Mouse (Mus musculus) spleen, postnatal 36 days (tissue): ENCODE measurements around the gene Brd3.

ENCODE experiments used
- DNase-seq, 2 experiments: peaks; one replicate each; pipeline ENCODE4 v3.0.0; 2022; ENCODE audit warnings: low spot score in 2 of 2, mixed read lengths in 1 of 2

Brd3 gene

DNA sequence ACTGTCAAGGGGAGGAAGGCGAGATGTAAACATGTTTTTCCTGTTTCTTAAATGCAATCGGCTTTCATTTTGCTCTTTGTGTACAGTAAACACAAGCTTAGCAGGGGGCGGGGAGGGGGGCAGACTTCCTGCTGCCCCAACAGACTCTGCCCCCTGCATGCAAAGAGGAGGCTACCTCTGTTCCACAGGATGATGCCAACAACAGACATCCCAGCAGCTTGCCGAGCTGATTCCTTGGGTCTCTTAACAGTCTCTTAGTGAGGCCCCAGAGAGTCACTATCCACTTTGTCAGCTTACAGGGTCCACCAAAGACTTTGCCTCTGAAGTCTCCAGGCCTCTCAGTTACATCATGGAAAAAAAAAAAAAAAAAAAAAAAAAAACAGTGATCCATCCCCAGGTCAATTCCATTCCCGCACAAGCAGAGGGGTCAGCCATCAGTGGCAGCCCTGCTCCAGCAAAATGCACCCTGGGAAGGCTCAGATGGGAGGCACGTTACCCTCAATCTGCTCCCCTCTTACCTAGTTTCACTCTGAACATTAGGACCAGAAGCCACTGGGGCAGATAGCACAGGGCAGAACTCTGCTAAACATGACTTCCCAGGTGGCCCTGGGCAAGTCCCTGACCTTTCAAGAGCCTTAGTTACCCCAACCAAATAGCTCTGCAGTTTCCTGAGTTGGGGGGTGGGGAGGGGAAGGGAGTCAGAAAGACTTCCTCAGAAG is 102.9 kb downstream of the Brd3 start:
- peak; percentile 75 to 76 for DNase-seq

DNA sequence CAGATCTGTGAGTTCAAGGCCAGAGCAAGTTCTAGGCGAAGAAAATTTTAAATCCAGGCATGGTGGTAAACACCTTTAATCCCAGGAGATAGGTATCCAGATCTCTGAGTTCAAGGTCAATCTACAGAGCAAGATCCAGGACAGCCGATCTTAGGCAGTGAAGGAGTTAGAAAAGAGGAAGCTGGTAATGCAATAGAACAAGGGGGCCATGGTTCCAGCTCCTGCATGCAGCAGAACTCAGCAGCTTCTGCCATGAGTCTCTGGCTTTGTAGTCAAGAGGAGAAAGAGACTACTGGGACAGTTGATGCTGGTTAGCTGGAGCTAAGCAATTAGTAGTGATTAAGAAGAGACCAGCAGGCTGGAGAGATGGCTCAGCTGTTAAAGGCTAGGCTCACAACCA is 105.9 kb downstream of the Brd3 start:
- DNase-seq: no peak

- DNase-seq: no peak
Observed at GRCm38 (mm10) chr2:27400083-27400482, 107.4 kb downstream of the Brd3 start.

DNA sequence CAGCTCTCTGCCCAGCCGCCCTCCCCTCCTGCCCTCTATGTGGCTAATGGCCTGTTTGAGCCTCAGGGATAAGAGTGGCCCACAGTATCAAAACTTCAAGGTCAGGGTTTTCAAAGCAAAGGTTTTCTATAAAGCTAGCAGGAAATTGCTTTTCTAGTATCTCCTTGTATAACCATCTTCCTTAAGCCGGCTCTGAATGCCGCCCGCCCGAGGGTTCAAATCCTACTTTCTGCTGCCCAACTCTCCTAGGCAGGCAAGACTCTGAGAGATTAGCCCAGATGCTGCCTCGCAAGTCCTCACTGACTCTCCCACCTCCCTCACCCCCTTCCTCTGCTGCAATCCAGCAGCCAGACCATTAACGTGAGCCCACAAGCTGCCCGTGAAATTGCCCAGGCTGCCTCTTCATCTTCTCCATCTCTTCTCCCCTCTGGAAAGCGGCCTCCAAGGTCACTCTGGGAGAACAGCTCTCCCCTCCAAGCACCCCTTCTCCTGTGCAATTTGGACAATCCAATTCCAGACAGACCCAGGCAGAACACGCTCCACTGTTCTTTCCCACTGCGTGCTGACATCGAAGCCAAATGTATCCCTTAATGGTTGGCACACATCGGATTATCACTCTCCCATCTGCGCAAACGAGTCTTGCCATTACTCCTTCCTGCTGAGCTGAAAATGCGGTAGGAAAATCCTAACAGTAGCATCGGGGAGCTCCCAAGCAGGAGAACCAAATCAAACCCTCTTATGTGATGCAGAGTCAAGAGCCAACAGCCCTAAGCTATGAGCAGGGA is 110.6 kb downstream of the Brd3 start:
- no peak for DNase-seq
